Mouse (Mus musculus) cerebellum, adult 18-20 months (tissue): Measurements from ENCODE around the gene Aars.
A peak's percentile ranks its signal among the peaks of the same experiment; 100 is the strongest.
"Not testable (repeated sequence)": the region's sequence is repeated elsewhere in the genome, so short reads cannot be mapped to it uniquely, and the experiment has no call there.

ENCODE experiments used
- DNase-seq, 2 experiments: peaks; one replicate each; pipeline ENCODE4 v3.0.0; 2021

Aars gene

GRCm38 (mm10) chr8:111032916-111033315, at the start of gene Aars:
TSS of gene Aars (plus strand) at chr8:111033144.
- DNase-seq: no peak

- no peak for DNase-seq
These were observed 44.9 kb upstream of the Aars start for GRCm38 (mm10) chr8:110987805-110988744.

- DNase-seq: no peak
These were observed 42.9 kb upstream of the Aars start for GRCm38 (mm10) chr8:110990017-110990416.

GRCm38 (mm10) chr8:110996641-110997430, 36.1 kb upstream of the Aars start:
- DNase-seq: no peak

- DNase-seq: peak; percentile 90 to 92
These were observed 35.1 kb upstream of the Aars start, which contains the start of gene Ddx19a for GRCm38 (mm10) chr8:110997547-110998531. TSS of gene Ddx19a (minus strand) at chr8:110997800.

GRCm38 (mm10) chr8:111010230-111010991, 22.5 kb upstream of the Aars start:
- DNase-seq: not testable (repeated sequence)

GRCm38 (mm10) chr8:111026609-111027008, 6.3 kb upstream of the Aars start:
- DNase-seq: not testable (repeated sequence)

- peak; percentile 90 for DNase-seq
These were observed 5.5 kb upstream of the Aars start for GRCm38 (mm10) chr8:111027391-111027937.

GRCm38 (mm10) chr8:111029589-111029988, 3.4 kb upstream of the Aars start:
- DNase-seq: no peak

- DNase-seq: no peak
These were observed 2.9 kb upstream of the Aars start for GRCm38 (mm10) chr8:111030045-111030444.

GRCm38 (mm10) chr8:111031572-111031971, 1.4 kb upstream of the Aars start, which contains the start of gene Ddx19b:
TSS of gene Ddx19b (minus strand) at chr8:111031751.
- DNase-seq: no peak

- peak; percentile 96 to 100 for DNase-seq
These were observed 705 bp downstream of the Aars start for GRCm38 (mm10) chr8:111033482-111034215.

- peak; percentile 19 to 53 for DNase-seq
These were observed 1.3 kb downstream of the Aars start for GRCm38 (mm10) chr8:111034276-111034675.

GRCm38 (mm10) chr8:111036591-111036990, 3.6 kb downstream of the Aars start:
- DNase-seq: no peak

- no peak for DNase-seq
These were observed 9.6 kb downstream of the Aars start for GRCm38 (mm10) chr8:111042546-111042945.

GRCm38 (mm10) chr8:111044003-111044734, 11.2 kb downstream of the Aars start:
- DNase-seq: no peak

- DNase-seq: no peak
These were observed 15.8 kb downstream of the Aars start for GRCm38 (mm10) chr8:111048694-111049093.

- no peak for DNase-seq
These were observed 16.2 kb downstream of the Aars start for GRCm38 (mm10) chr8:111049106-111049505.

- DNase-seq: no peak
These were observed 21.0 kb downstream of the Aars start for GRCm38 (mm10) chr8:111053827-111054518.
